Mouse (Mus musculus): Measurements from ENCODE around the gene Slc22a23. TPM values are rescaled to one million over a fixed set of nuclear protein-coding genes. Genes with fewer than 3 reads are reported as not detected.
A peak's percentile ranks its signal among the peaks of the same experiment; 100 is the strongest.

The Slc22a23 gene
- polyA plus RNA-seq, 1 experiment from 2014 or later, result 12.8 TPM

DNA sequence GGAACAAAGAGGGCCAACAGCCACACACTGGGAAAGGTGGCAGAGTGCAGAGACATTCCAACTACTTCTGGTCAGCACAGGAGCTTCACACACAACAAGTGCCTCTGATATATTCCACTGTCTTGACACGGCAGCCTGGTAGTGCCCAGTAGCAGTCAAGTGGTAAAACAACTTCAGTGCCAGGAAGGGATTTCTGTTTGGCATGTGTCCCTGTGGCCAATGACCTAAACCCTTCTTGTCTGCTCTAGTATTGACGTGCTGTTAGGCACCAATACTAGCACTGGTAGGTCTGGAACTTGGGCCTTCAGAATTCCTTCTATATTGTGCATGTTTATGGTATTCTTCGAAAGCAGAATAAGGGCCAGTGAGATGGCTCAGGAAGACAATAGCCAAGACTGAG is 139.8 kb downstream of the Slc22a23 start:
- no peak overlapping the region for H3K9ac ChIP-seq
- no peak overlapping the region for H3K4me2 ChIP-seq
- WGBS, result 94% methylated on average over 3 of the region's 3 CpGs
- H3K27me3 ChIP-seq, result no peaks in the 10 kb centered on the region
- peaks cover 19% of the 10 kb centered on the region for H3K36me3 ChIP-seq
- no peak overlapping the region for H3K4me3 ChIP-seq
- no peak overlapping the region for H3K27ac ChIP-seq
- ATAC-seq (ENCODE audit: low FRiP score), result no peak
- H3K4me1 ChIP-seq (replicated peaks), result no peaks in the 10 kb centered on the region
- no peaks in the 10 kb centered on the region for H3K9me3 ChIP-seq

DNA sequence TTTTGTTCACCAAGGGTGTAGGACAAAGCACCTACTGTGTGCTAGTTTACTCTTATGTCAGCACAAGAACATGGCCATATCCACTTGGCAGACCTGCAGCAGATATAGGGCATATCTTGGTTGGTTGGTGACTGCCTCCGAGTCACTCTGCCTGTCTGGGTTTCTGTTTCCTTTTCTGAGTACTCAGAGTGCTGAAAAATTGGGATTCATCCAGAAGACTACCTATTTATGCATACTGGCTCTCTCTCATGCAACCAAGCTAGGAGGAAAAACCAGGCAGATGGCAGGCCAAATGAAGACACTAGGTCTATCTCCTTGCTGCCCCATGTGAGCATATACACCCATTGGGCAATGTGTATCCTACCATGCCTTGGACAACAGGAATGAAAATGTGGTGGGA is 149.3 kb downstream of the Slc22a23 start:
- H3K36me3 ChIP-seq, result peaks cover 68% of the 10 kb centered on the region
- H3K4me2 ChIP-seq, result no peak overlapping the region
- no peak overlapping the region for H3K27ac ChIP-seq
- H3K27me3 ChIP-seq, result no peaks in the 10 kb centered on the region
- no peak overlapping the region for H3K9ac ChIP-seq
- no peak overlapping the region for H3K4me3 ChIP-seq
- H3K9me3 ChIP-seq, result no peaks in the 10 kb centered on the region
- no peak for ATAC-seq (ENCODE audit: low FRiP score)
- WGBS, result 96% methylated on average over 1 of the region's 1 CpGs
- H3K4me1 ChIP-seq (replicated peaks), result peaks cover 17% of the 10 kb centered on the region

GRCm38 (mm10) chr13:34193384-34193783 is 151.6 kb downstream of the Slc22a23 start:
- Histone ChIP-seq H3K4me2 (no peak overlapping the region), H3K9ac (no peak overlapping the region), H3K4me3 (no peak overlapping the region), H3K9me3 (no peaks in the 10 kb centered on the region), H3K4me1 (replicated peaks) (peaks cover 17% of the 10 kb centered on the region), H3K27ac (peak overlapping the region; percentile 52), H3K36me3 (peaks cover 73% of the 10 kb centered on the region), H3K27me3 (no peaks in the 10 kb centered on the region)
- peak; percentile 44; the same call in 1 of the 2 replicates for ATAC-seq (ENCODE audit: low FRiP score)
- 34% methylated on average over 8 of the region's 8 CpGs for WGBS

GRCm38 (mm10) chr13:34192414-34193191 is 152.4 kb downstream of the Slc22a23 start:
- no peak overlapping the region for H3K4me3 ChIP-seq
- WGBS, result 57% methylated on average over 8 of the region's 8 CpGs
- H3K4me1 ChIP-seq (replicated peaks), result peaks cover 17% of the 10 kb centered on the region
- H3K27ac ChIP-seq, result peak overlapping the region; percentile 52; the same call in 1 of the 2 replicates
- H3K4me2 ChIP-seq, result no peak overlapping the region
- no peaks in the 10 kb centered on the region for H3K27me3 ChIP-seq
- H3K36me3 ChIP-seq, result peaks cover 69% of the 10 kb centered on the region
- no peaks in the 10 kb centered on the region for H3K9me3 ChIP-seq
- ATAC-seq (ENCODE audit: low FRiP score), result peak; percentile 74
- H3K9ac ChIP-seq, result no peak overlapping the region

DNA sequence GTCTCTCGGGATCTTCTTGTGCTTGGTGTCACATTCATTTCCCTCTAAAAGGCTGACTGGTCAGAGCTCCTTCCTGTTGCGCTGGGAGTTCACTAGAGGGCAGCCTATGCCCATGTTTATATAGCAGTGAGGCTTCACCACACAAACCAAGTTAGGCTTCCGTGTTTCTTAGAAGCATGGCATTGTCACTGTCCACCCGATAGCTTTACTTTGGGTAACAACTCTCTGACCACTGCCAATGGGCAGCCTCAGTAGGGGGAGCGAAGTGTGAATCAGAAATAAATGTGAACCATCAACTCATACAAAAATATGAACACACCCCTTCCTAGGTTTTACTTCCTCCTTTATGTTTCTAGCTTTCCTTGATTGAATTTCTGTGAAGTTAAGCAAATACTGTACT is 157.4 kb downstream of the Slc22a23 start:
- no peak overlapping the region for H3K4me3 ChIP-seq
- H3K27ac ChIP-seq, result no peak overlapping the region
- H3K4me2 ChIP-seq, result no peak overlapping the region
- ATAC-seq (ENCODE audit: low FRiP score), result peak; percentile 87
- H3K9me3 ChIP-seq, result no peaks in the 10 kb centered on the region
- H3K27me3 ChIP-seq, result no peaks in the 10 kb centered on the region
- peaks cover 1% of the 10 kb centered on the region; the same call in 1 of the 2 replicates for H3K4me1 ChIP-seq (replicated peaks)
- 12% methylated on average over 5 of the region's 5 CpGs for WGBS
- H3K36me3 ChIP-seq, result peaks cover 44% of the 10 kb centered on the region
- H3K9ac ChIP-seq, result no peak overlapping the region

- Histone ChIP-seq H3K4me2 (no peak overlapping the region), H3K36me3 (peaks cover 47% of the 10 kb centered on the region), H3K9ac (no peak overlapping the region), H3K4me1 (replicated peaks) (no peaks in the 10 kb centered on the region), H3K27ac (no peak overlapping the region), H3K4me3 (no peak overlapping the region), H3K9me3 (no peaks in the 10 kb centered on the region), H3K27me3 (no peaks in the 10 kb centered on the region)
- WGBS, result 89% methylated on average over 2 of the region's 2 CpGs
- ATAC-seq (ENCODE audit: low FRiP score), result no peak
Observed at GRCm38 (mm10) chr13:34185371-34185770, 159.6 kb downstream of the Slc22a23 start.

GRCm38 (mm10) chr13:34181624-34182023 is 163.4 kb downstream of the Slc22a23 start:
- 89% methylated on average over 5 of the region's 5 CpGs for WGBS
- H3K4me2 ChIP-seq, result no peak overlapping the region

DNA sequence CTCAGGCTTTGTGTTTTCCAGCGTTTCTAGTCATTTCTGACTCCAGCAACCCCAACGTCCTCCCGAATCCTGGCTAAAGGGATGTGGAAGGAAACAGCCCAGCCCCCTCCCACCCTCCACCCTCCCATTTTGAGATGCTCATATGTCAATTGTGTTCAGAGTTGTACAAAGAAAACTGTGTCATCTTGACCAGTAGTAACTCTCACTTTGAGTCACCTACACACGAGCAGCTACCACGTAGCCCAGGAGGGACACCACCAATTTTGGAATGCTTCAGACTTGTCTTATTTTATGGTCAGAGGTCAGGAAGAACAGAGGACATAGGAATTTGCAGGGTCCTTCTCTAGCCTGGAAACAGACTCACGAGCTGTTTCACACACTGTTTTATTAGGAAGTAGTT is 171.0 kb downstream of the Slc22a23 start:
- Histone ChIP-seq H3K9ac (no peak overlapping the region), H3K4me1 (replicated peaks) (no peaks in the 10 kb centered on the region), H3K4me3 (no peak overlapping the region), H3K36me3 (peaks cover 8% of the 10 kb centered on the region), H3K27ac (no peak overlapping the region), H3K9me3 (no peaks in the 10 kb centered on the region), H3K27me3 (no peaks in the 10 kb centered on the region), H3K4me2 (no peak overlapping the region)
- WGBS, result 95% methylated on average over 6 of the region's 6 CpGs
- ATAC-seq (ENCODE audit: low FRiP score), result no peak

More at GRCm38 (mm10) chr13:34181624-34182023, 163.4 kb downstream of the Slc22a23 start:
- Histone ChIP-seq H3K9me3 (no peaks in the 10 kb centered on the region), H3K27ac (no peak overlapping the region), H3K36me3 (peaks cover 60% of the 10 kb centered on the region), H3K4me1 (replicated peaks) (no peaks in the 10 kb centered on the region), H3K4me3 (no peak overlapping the region), H3K27me3 (no peaks in the 10 kb centered on the region), H3K9ac (no peak overlapping the region)
- ATAC-seq (ENCODE audit: low FRiP score), result no peak

- Histone ChIP-seq H3K27ac (peak overlapping the region; percentile 92), H3K9me3 (no peaks in the 10 kb centered on the region), H3K27me3 (no peaks in the 10 kb centered on the region), H3K4me2 (peak overlapping the region; percentile 72), H3K36me3 (peaks cover 10% of the 10 kb centered on the region), H3K4me1 (replicated peaks) (peaks cover 22% of the 10 kb centered on the region), H3K4me3 (peak overlapping the region; percentile 66), H3K9ac (peak overlapping the region; percentile 74)
- ATAC-seq (ENCODE audit: low FRiP score), result no peak
- WGBS, result 45% methylated on average over 12 of the region's 12 CpGs
Observed at GRCm38 (mm10) chr13:34163304-34163975, 181.5 kb downstream of the Slc22a23 start.

GRCm38 (mm10) chr13:34162491-34163303 is 182.3 kb downstream of the Slc22a23 start, which contains the start of gene Psmg4:
Gene Psmg4 (plus strand): TSS chr13:34162964.
- Histone ChIP-seq H3K9ac (peak within 1 kb of the TSS; percentile 74), H3K4me3 (peak within 1 kb of the TSS; percentile 66), H3K4me1 (replicated peaks) (peaks cover 22% of the 10 kb centered on the region), H3K9me3 (no peaks in the 10 kb centered on the region), H3K4me2 (peak within 1 kb of the TSS; percentile 72), H3K27me3 (no peaks in the 10 kb centered on the region), H3K36me3 (peaks cover 10% of the 10 kb centered on the region), H3K27ac (peak within 1 kb of the TSS; percentile 92)
- ATAC-seq (ENCODE audit: low FRiP score), result peak; percentile 97
- WGBS, result 4% methylated on average over 43 of the region's 44 CpGs

GRCm38 (mm10) chr13:34159926-34160325 is 185.1 kb downstream of the Slc22a23 start:
- Histone ChIP-seq H3K36me3 (no peaks in the 10 kb centered on the region), H3K4me1 (replicated peaks) (peaks cover 26% of the 10 kb centered on the region), H3K4me2 (no peak overlapping the region), H3K27ac (no peak overlapping the region), H3K27me3 (no peaks in the 10 kb centered on the region), H3K9me3 (no peaks in the 10 kb centered on the region), H3K4me3 (no peak overlapping the region), H3K9ac (no peak overlapping the region)
- no peak for ATAC-seq (ENCODE audit: low FRiP score)
- 95% methylated on average over 1 of the region's 1 CpGs for WGBS

DNA sequence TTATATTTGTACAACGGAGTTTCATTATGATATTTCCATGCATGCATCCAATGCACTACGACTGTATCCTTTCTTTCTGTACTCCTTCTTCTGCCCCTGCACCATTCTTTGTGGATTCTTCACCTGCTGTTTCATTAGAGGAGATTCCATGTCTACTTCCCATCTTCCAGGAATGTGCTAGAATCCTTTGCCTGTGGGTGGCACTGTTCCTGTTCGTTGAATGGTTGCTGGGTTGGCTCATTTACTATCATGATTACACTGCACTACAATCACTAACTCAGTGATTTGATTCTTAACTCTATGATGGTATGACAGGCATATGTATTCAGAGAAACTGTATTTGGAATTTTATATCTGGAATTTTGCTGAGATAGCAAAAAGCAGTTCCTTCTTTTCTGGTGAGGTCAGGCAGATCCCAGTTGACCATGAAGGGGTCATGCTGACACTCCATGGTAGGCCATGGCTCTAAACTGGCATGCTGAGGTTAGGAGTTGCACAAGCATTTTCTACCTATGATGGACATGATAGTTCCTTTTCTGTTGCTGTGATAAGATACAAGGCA is 187.3 kb downstream of the Slc22a23 start:
- ATAC-seq (ENCODE audit: low FRiP score), result no peak
- no peak overlapping the region for H3K4me2 ChIP-seq
- no peak overlapping the region for H3K4me3 ChIP-seq
- H3K27me3 ChIP-seq, result no peaks in the 10 kb centered on the region
- WGBS, result 91% methylated on average over 3 of the region's 3 CpGs
- H3K9ac ChIP-seq, result no peak overlapping the region
- no peak overlapping the region for H3K27ac ChIP-seq
- H3K9me3 ChIP-seq, result no peaks in the 10 kb centered on the region
- peaks cover 28% of the 10 kb centered on the region for H3K4me1 ChIP-seq (replicated peaks)
- H3K36me3 ChIP-seq, result no peaks in the 10 kb centered on the region
